Mouse (Mus musculus): ENCODE measurements around the gene Atf6b.

The Atf6b gene

GRCm38 (mm10) chr17:34646906-34647787 is at the start of gene Atf6b:
Atf6b (plus strand) TSS chr17:34647146.
- DNase-seq (ENCODE audit: low spot score in 2 of 2), result peak; percentile 71 to 96

GRCm38 (mm10) chr17:34597566-34598095 is 49.3 kb upstream of the Atf6b start, which contains the start of gene Ager:
Ager (plus strand) TSS chr17:34597862.
- no peak for DNase-seq (ENCODE audit: low spot score in 2 of 2)

- DNase-seq (ENCODE audit: low spot score in 2 of 2), result no peak
Observed at GRCm38 (mm10) chr17:34599891-34600290, 47.1 kb upstream of the Atf6b start.

GRCm38 (mm10) chr17:34601796-34602195 is 45.1 kb upstream of the Atf6b start:
- no peak for DNase-seq (ENCODE audit: low spot score in 2 of 2)

GRCm38 (mm10) chr17:34603375-34604060 is 43.4 kb upstream of the Atf6b start, which contains the start of gene Rnf5:
Rnf5 (minus strand) TSS chr17:34603690.
- peak; percentile 94 to 97 for DNase-seq (ENCODE audit: low spot score in 2 of 2)

GRCm38 (mm10) chr17:34604061-34604508 is 42.9 kb upstream of the Atf6b start, which contains the start of gene Agpat1:
Agpat1 (plus strand) TSS chr17:34604262.
- DNase-seq (ENCODE audit: low spot score in 2 of 2), result peak; percentile 80 to 98

GRCm38 (mm10) chr17:34604511-34605237 is 42.3 kb upstream of the Atf6b start:
- peak in 1 of 2 experiments; percentile 34 for DNase-seq (ENCODE audit: low spot score in 2 of 2)

GRCm38 (mm10) chr17:34605609-34606008 is 41.3 kb upstream of the Atf6b start:
- peak; percentile 95 to 98 for DNase-seq (ENCODE audit: low spot score in 2 of 2)

GRCm38 (mm10) chr17:34606186-34607039 is 40.5 kb upstream of the Atf6b start:
- DNase-seq (ENCODE audit: low spot score in 2 of 2), result no peak

- no peak for DNase-seq (ENCODE audit: low spot score in 2 of 2)
Observed at GRCm38 (mm10) chr17:34607997-34608396, 38.9 kb upstream of the Atf6b start.

GRCm38 (mm10) chr17:34611050-34611449 is 35.9 kb upstream of the Atf6b start:
- DNase-seq (ENCODE audit: low spot score in 2 of 2), result no peak

- DNase-seq (ENCODE audit: low spot score in 2 of 2), result no peak
Observed at GRCm38 (mm10) chr17:34613054-34613645, 33.8 kb upstream of the Atf6b start.

- DNase-seq (ENCODE audit: low spot score in 2 of 2), result no peak
Observed at GRCm38 (mm10) chr17:34613830-34614229, 33.1 kb upstream of the Atf6b start.

GRCm38 (mm10) chr17:34615871-34616270 is 31.1 kb upstream of the Atf6b start, which contains the start of gene Egfl8:
Egfl8 (minus strand) TSS chr17:34615971.
- no peak for DNase-seq (ENCODE audit: low spot score in 2 of 2)

GRCm38 (mm10) chr17:34618999-34619398 is 27.9 kb upstream of the Atf6b start:
- peak in 1 of 2 experiments; percentile 68 for DNase-seq (ENCODE audit: low spot score in 2 of 2)

- DNase-seq (ENCODE audit: low spot score in 2 of 2), result no peak
Observed at GRCm38 (mm10) chr17:34621006-34621405, 25.9 kb upstream of the Atf6b start.

- no peak for DNase-seq (ENCODE audit: low spot score in 2 of 2)
Observed at GRCm38 (mm10) chr17:34623161-34623560, 23.8 kb upstream of the Atf6b start.

GRCm38 (mm10) chr17:34624981-34625380 is 22.0 kb upstream of the Atf6b start:
- no peak for DNase-seq (ENCODE audit: low spot score in 2 of 2)

GRCm38 (mm10) chr17:34626062-34626772 is 20.7 kb upstream of the Atf6b start:
- no peak for DNase-seq (ENCODE audit: low spot score in 2 of 2)

- no peak for DNase-seq (ENCODE audit: low spot score in 2 of 2)
Observed at GRCm38 (mm10) chr17:34626773-34627092, 20.2 kb upstream of the Atf6b start.
